Mouse (Mus musculus) MEL (cell line): ENCODE data around the gene Esrrb. TPM values are rescaled to one million over a fixed set of nuclear protein-coding genes. Genes with fewer than 3 reads are reported as not detected.

ENCODE experiments used
- DNase-seq: peaks from one replicate; pipeline ENCODE4 v3.0.0; 2011; ENCODE audit warnings: low read depth, low spot score
- H3K27ac ChIP-seq: 2 replicates; pipeline ENCODE4 v1.5.1; 2012; ENCODE audit warnings: low read depth, mild to moderate bottlenecking, control low read depth, low read length, moderate library complexity; ENCODE audit not compliant: control insufficient read depth
- H3K27me3 ChIP-seq, 2 experiments: fragments of 150-350 bp in 1 of 2; sonication (generic) in 1 of 2; 2 replicates each; pipeline ENCODE4 v1.6.1; 2012; ENCODE audit warnings: low read length in 2 of 2, mild to moderate bottlenecking in 2 of 2, improper control_type of control experiment in 1 of 2, moderate library complexity in 1 of 2; ENCODE audit not compliant: insufficient read depth in 2 of 2, control insufficient read depth in 1 of 2
- H3K36me3 ChIP-seq, 2 experiments: 2 replicates each; pipeline ENCODE4 v1.6.1; 2012 to 2014; ENCODE audit warnings: low read length in 2 of 2, improper control_type of control experiment in 1 of 2, inconsistent platforms in 1 of 2, mild to moderate bottlenecking in 1 of 2; ENCODE audit not compliant: insufficient read depth in 2 of 2, control insufficient read depth in 1 of 2
- H3K4me1 ChIP-seq, 2 experiments: fragments of 150-350 bp in 1 of 2; sonication (generic) in 1 of 2; 2 replicates each; pipeline ENCODE4 v1.6.1; 2012; ENCODE audit warnings: low read length in 2 of 2, improper control_type of control experiment in 1 of 2, mild to moderate bottlenecking in 1 of 2; ENCODE audit not compliant: insufficient read depth in 2 of 2, control insufficient read depth in 1 of 2
- H3K4me3 ChIP-seq, 2 experiments: fragments of 150-350 bp in 1 of 2; sonication (generic) in 1 of 2; 2 replicates each; pipeline ENCODE4 v1.5.1; 2012; ENCODE audit warnings: low read depth in 2 of 2, low read length in 2 of 2, mild to moderate bottlenecking in 2 of 2, moderate library complexity in 2 of 2, control low read depth in 1 of 2, improper control_type of control experiment in 1 of 2; ENCODE audit not compliant: control insufficient read depth in 1 of 2, insufficient read depth in 1 of 2
- H3K79me2 ChIP-seq: 2 replicates; pipeline ENCODE4 v1.6.1; 2012; ENCODE audit warnings: mild to moderate bottlenecking, low read length, moderate library complexity; ENCODE audit not compliant: control insufficient read depth, poor library complexity, insufficient read depth
- H3K9ac ChIP-seq: 2 replicates; pipeline ENCODE4 v1.6.1; 2012; ENCODE audit warnings: low read depth, mild to moderate bottlenecking, control low read depth, low read length, moderate library complexity; ENCODE audit not compliant: control insufficient read depth, poor library complexity, severe bottlenecking
- H3K9me3 ChIP-seq: fragments of 150-350 bp; sonication (generic); replicated peaks from 2 replicates; pipeline ENCODE4 v1.6.1; 2012; ENCODE audit warnings: mild to moderate bottlenecking, low read length, improper control_type of control experiment, moderate library complexity; ENCODE audit not compliant: insufficient read depth
- CHD1 ChIP-seq: IDR thresholded peaks from 2 replicates; pipeline ENCODE4 v1.6.1; 2012; ENCODE audit warnings: low read depth, mild to moderate bottlenecking, inconsistent platforms, low read length, improper control_type of control experiment
- E2F4 ChIP-seq: IDR thresholded peaks from 2 replicates; pipeline ENCODE4 v1.6.1; 2011; ENCODE audit warnings: low read depth, low read length, improper control_type of control experiment, borderline replicate concordance
- EP300 ChIP-seq, 2 experiments: IDR thresholded peaks; 2 replicates each; pipeline ENCODE4 v1.6.1; 2011; ENCODE audit warnings: improper control_type of control experiment in 2 of 2, low read length in 2 of 2, low read depth in 1 of 2, mild to moderate bottlenecking in 1 of 2
- GABPA ChIP-seq: IDR thresholded peaks from 2 replicates; pipeline ENCODE4 v1.6.1; 2012; ENCODE audit warnings: low read depth, mild to moderate bottlenecking, inconsistent platforms, low read length, improper control_type of control experiment, moderate library complexity
- HCFC1 ChIP-seq: IDR thresholded peaks from 2 replicates; pipeline ENCODE4 v1.6.1; 2012; ENCODE audit warnings: low read depth, mild to moderate bottlenecking, inconsistent platforms, low read length, improper control_type of control experiment, moderate library complexity
- KAT2A ChIP-seq: conservative IDR thresholded peaks from 2 replicates; pipeline ENCODE4 v1.6.1; 2012; ENCODE audit warnings: low read depth, low read length, improper control_type of control experiment, inconsistent platforms
- MAFK ChIP-seq: IDR thresholded peaks from 2 replicates; pipeline ENCODE4 v1.6.1; 2011; ENCODE audit warnings: low read depth, mild to moderate bottlenecking, low read length, improper control_type of control experiment, borderline replicate concordance
- MAZ ChIP-seq: IDR thresholded peaks from 2 replicates; pipeline ENCODE4 v1.6.1; 2012; ENCODE audit warnings: low read depth, mild to moderate bottlenecking, inconsistent platforms, low read length, improper control_type of control experiment
- MEF2A ChIP-seq: IDR thresholded peaks from 2 replicates; pipeline ENCODE4 v1.6.1; 2014; ENCODE audit warnings: low read depth, mild to moderate bottlenecking, inconsistent platforms, low read length, improper control_type of control experiment; ENCODE audit not compliant: poor library complexity, insufficient replicate concordance, severe bottlenecking; ENCODE audit errors: extremely low read depth
- MYB ChIP-seq: IDR thresholded peaks from 2 replicates; pipeline ENCODE4 v1.6.1; 2011; ENCODE audit warnings: mild to moderate bottlenecking, low read depth, low read length, improper control_type of control experiment
- NELFE ChIP-seq: IDR thresholded peaks from 2 replicates; pipeline ENCODE4 v1.6.1; 2011; ENCODE audit warnings: low read depth, low read length, improper control_type of control experiment
- NRF1 ChIP-seq: IDR thresholded peaks from 2 replicates; pipeline ENCODE4 v1.6.1; 2014; ENCODE audit warnings: low read depth, mild to moderate bottlenecking, inconsistent platforms, low read length, improper control_type of control experiment, moderate library complexity; ENCODE audit not compliant: poor library complexity, insufficient read depth, severe bottlenecking
- POLR2A ChIP-seq, 2 experiments: IDR thresholded peaks; 2 replicates each; pipeline ENCODE4 v1.6.1; 2011 to 2012; ENCODE audit warnings: low read length in 2 of 2, mild to moderate bottlenecking in 2 of 2, control low read depth in 1 of 2, improper control_type of control experiment in 1 of 2, low read depth in 1 of 2, moderate library complexity in 1 of 2; ENCODE audit not compliant: control insufficient read depth in 1 of 2, insufficient read depth in 1 of 2, poor library complexity in 1 of 2
- POLR2AphosphoS5 ChIP-seq: IDR thresholded peaks from 2 replicates; pipeline ENCODE4 v1.6.1; 2012; ENCODE audit warnings: low read depth, borderline replicate concordance, mild to moderate bottlenecking, inconsistent platforms, low read length, moderate library complexity, mixed read lengths
- RAD21 ChIP-seq: IDR thresholded peaks from 2 replicates; pipeline ENCODE4 v1.6.1; 2011; ENCODE audit warnings: mild to moderate bottlenecking, low read depth, low read length, improper control_type of control experiment
- RCOR1 ChIP-seq: IDR thresholded peaks from 2 replicates; pipeline ENCODE4 v1.6.1; 2012; ENCODE audit warnings: low read depth, mild to moderate bottlenecking, inconsistent platforms, low read length, improper control_type of control experiment
- TAL1 ChIP-seq: IDR thresholded peaks from 2 replicates; pipeline ENCODE4 v1.6.1; 2012; ENCODE audit warnings: mild to moderate bottlenecking, inconsistent platforms, low read length, moderate library complexity, mixed read lengths
- TBP ChIP-seq: IDR thresholded peaks from 2 replicates; pipeline ENCODE4 v1.8.0; 2011; ENCODE audit warnings: low read depth, low read length, improper control_type of control experiment
- TCF12 ChIP-seq: IDR thresholded peaks from 2 replicates; pipeline ENCODE4 v1.6.1; 2014; ENCODE audit warnings: low read depth, mild to moderate bottlenecking, inconsistent platforms, low read length, improper control_type of control experiment, moderate library complexity
- UBTF ChIP-seq: IDR thresholded peaks from 2 replicates; pipeline ENCODE4 v1.6.1; 2012; ENCODE audit warnings: low read depth, mild to moderate bottlenecking, inconsistent platforms, low read length, improper control_type of control experiment, moderate library complexity, borderline replicate concordance; ENCODE audit not compliant: insufficient read depth
- USF1 ChIP-seq: IDR thresholded peaks from 2 replicates; pipeline ENCODE4 v1.6.1; 2014; ENCODE audit warnings: low read depth, mild to moderate bottlenecking, inconsistent platforms, low read length, improper control_type of control experiment, moderate library complexity
- ZMIZ1 ChIP-seq: IDR thresholded peaks from 2 replicates; pipeline ENCODE4 v1.6.1; 2012; ENCODE audit warnings: low read depth, mild to moderate bottlenecking, inconsistent platforms, low read length, improper control_type of control experiment, moderate library complexity
- ZNF384 ChIP-seq: IDR thresholded peaks from 2 replicates; pipeline ENCODE4 v1.6.1; 2012; ENCODE audit warnings: low read depth, mild to moderate bottlenecking, inconsistent platforms, low read length, improper control_type of control experiment
- polyA plus RNA-seq, 2 experiments: library from polyadenylated mRNA; stranded (reverse) in 1 of 2; unstranded in 1 of 2; fragments of >175 nt in 1 of 2; fragments of >200 nt in 1 of 2; gene quantifications; 2 replicates each; pipeline versions ENCODE4 v1.2.1 to v1.2.4; 2012; ENCODE audit warnings: low replicate concordance in 2 of 2, low read depth in 1 of 2; ENCODE audit not compliant: insufficient read length in 2 of 2, insufficient read depth in 1 of 2, missing spikeins in 1 of 2
- total RNA-seq: library from RNA; depleted of rRNA; stranded (reverse); fragments of 300-350 nt; gene quantifications from 2 replicates; pipeline ENCODE4 v1.2.3, GENCODE M21; 2012

The Esrrb gene
- total and polyA plus RNA-seq, 3 experiments, result not detected

DNA sequence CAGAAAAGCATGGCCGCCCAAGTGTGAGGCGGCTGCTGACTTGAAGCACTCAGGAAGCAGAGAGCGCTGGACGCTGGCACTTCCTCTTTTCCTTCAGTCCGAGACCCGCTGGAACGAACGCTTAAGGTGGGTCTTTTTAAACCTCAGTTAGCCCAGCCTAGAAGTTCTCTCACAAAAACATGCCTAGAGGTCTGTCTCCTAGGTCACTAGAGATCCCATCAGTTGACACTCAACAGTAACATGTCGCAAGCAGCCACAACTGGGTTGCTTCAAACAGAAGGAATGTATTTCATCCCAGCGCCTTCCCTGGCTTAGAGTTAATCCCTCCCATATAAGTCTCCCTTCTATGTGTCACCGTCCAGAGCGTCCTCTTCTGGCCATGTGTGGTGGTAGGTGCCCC is 33.9 kb downstream of the Esrrb start:
- no peak overlapping the region for H3K4me3 ChIP-seq

GRCm38 (mm10) chr12:86395326-86395725 is 34.4 kb downstream of the Esrrb start:
- no peaks in the 10 kb centered on the region for H3K79me2 ChIP-seq

More for the DNA sequence above, 33.9 kb downstream of the Esrrb start:
- H3K9me3 ChIP-seq, result no peaks in the 10 kb centered on the region
- no peak for TF ChIP-seq EP300 (IDR thresholded peaks at IDR 0.05; ENCODE audit: low read depth in 1 of 2, low read length in 2 of 2)
- no peak for TF ChIP-seq NELFE
- TF ChIP-seq RCOR1, result no peak
- TF ChIP-seq MAZ, result no peak
- TF ChIP-seq TBP, result no peak
- TF ChIP-seq CHD1, result no peak
- no peak for TF ChIP-seq GABPA
- TF ChIP-seq KAT2A, result no peak
- TF ChIP-seq MEF2A, result no peak
- no peak for TF ChIP-seq UBTF
- no peak for TF ChIP-seq NRF1
- no peak for TF ChIP-seq MYB
- TF ChIP-seq MAFK, result no peak
- no peak for TF ChIP-seq POLR2A (IDR thresholded peaks at IDR 0.05; ENCODE audit: control insufficient read depth in 1 of 2, insufficient read depth in 1 of 2, low read depth in 1 of 2, low read length in 2 of 2, poor library complexity in 1 of 2)
- no peak for TF ChIP-seq RAD21
- TF ChIP-seq ZNF384, result no peak
- TF ChIP-seq TCF12, result no peak
- H3K36me3 ChIP-seq, result no peaks in the 10 kb centered on the region
- no peaks in the 10 kb centered on the region for H3K27me3 ChIP-seq
- H3K4me1 ChIP-seq, result no peaks in the 10 kb centered on the region
- H3K79me2 ChIP-seq, result no peaks in the 10 kb centered on the region
- no peak overlapping the region for H3K9ac ChIP-seq
- H3K27ac ChIP-seq, result no peak overlapping the region
- no peak for DNase-seq

More at GRCm38 (mm10) chr12:86395326-86395725, 34.4 kb downstream of the Esrrb start:
- H3K36me3 ChIP-seq, result no peaks in the 10 kb centered on the region
- H3K4me1 ChIP-seq, result no peaks in the 10 kb centered on the region
- no peak overlapping the region for H3K9ac ChIP-seq
- H3K4me3 ChIP-seq, result no peak overlapping the region
- H3K27ac ChIP-seq, result no peak overlapping the region
- H3K9me3 ChIP-seq, result no peaks in the 10 kb centered on the region
- H3K27me3 ChIP-seq, result no peaks in the 10 kb centered on the region
- DNase-seq, result no peak
- no peak for TF ChIP-seq TAL1
- no peak for TF ChIP-seq HCFC1
- TF ChIP-seq POLR2AphosphoS5, result no peak
- TF ChIP-seq ZMIZ1, result no peak
- no peak for TF ChIP-seq E2F4
- TF ChIP-seq ZNF384, result no peak
- TF ChIP-seq USF1, result no peak
- TF ChIP-seq KAT2A, result no peak
- TF ChIP-seq TBP, result no peak
